Mouse (Mus musculus): Measurements from ENCODE around the gene Zswim3. TPM values are rescaled to one million over a fixed set of nuclear protein-coding genes. Genes with fewer than 3 reads are reported as not detected.

The Zswim3 gene
- 7.9 and 8.5 TPM in 2 replicates for polyA plus RNA-seq (2015; fragmentation: Nextera tagmentation; extraction: Ambion mirVana)

DNA sequence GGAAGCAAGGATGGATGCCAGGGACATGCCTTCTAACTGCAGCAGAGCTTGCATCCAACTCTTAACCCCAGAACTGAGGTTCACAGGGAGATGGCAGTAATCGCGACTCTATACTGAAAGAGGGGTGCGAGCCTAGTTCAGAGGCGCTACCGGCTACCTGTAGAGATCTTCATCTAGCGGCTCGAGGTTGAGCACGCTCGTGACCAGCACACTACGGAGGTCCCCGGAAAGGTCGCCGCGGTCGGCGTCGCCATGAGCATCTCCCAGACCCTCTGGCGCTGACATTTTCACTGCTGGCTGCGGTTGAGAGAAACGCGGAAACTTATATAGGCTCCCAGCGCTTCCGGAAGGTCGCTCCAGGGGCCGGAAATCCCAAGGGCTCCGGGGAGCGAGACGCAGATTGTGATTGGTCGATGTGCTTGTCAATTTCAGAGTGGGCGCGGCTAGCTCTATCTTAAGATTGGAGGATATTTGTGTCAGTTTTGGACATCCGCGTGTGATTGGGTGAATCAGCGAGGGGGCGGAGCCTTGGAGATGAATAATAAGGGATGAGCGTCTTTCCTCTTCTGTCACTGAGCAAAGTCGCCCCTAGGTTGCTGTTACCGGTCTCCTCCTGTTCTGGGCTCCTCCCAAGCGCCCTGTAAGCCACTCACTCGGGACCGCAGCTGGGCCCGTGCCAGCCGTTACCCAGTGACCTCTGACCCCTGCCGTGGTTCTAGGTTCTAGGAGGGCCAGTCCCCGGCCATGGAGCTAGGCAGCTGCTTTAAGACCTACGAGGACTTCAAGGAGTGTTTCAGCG, at the start of gene Zswim3, which contains the start of gene Acot8:
Gene Zswim3 (plus strand): TSS at position 566 of the 799 bp plus-strand sequence.
Gene Acot8 (minus strand): TSS at position 350 of the 799 bp plus-strand sequence.
- no peaks in the 10 kb centered on the region for H3K27me3 ChIP-seq (replicated peaks)
- WGBS = under 1% methylated on average over 47 of the region's 47 CpGs
- H3K4me1 ChIP-seq = peaks cover 11% of the 10 kb centered on the region
- peak within 1 kb of the TSS; percentile 88 for H3K4me3 ChIP-seq (replicated peaks)
- peak; percentile 95 for ATAC-seq (ENCODE audit: insufficient read depth, low FRiP score, low read depth)
- H3K4me2 ChIP-seq = peak within 1 kb of the TSS; percentile 91
- no peaks in the 10 kb centered on the region for H3K9me3 ChIP-seq
- peaks cover 13% of the 10 kb centered on the region; the same call in 1 of the 2 replicates for H3K36me3 ChIP-seq
- H3K27ac ChIP-seq = peak within 1 kb of the TSS; percentile 92
- peak within 1 kb of the TSS; percentile 81 for H3K9ac ChIP-seq

DNA sequence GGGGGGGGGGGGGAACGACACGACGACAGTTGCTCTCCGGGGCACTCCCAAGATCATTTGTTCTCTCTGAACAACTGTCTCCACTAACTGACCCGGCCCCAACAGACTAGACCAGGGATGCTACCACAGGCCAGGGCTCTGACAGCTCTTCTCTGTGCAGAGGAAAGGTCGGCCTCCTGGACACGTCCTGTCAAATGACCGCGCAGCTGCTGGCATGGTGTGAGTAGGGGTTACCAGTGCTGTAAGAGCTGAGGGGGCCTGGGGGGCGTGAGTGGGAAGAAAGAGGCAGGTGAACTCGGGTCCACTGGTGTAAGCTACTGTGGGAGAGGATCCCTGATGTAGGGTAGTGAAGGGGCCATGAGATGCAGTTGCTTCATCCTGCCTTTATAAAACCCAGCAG, 47.1 kb upstream of the Zswim3 start:
- Histone ChIP-seq H3K36me3 (peaks cover 78% of the 10 kb centered on the region), H3K4me2 (no peak overlapping the region), H3K9me3 (no peaks in the 10 kb centered on the region), H3K4me1 (no peaks in the 10 kb centered on the region), H3K27ac (no peak overlapping the region), H3K9ac (no peak overlapping the region), H3K4me3 (replicated peaks) (no peak overlapping the region), H3K27me3 (replicated peaks) (no peaks in the 10 kb centered on the region)
- 92% methylated on average over 11 of the region's 11 CpGs for WGBS
- no peak for ATAC-seq (ENCODE audit: insufficient read depth, low FRiP score, low read depth)

DNA sequence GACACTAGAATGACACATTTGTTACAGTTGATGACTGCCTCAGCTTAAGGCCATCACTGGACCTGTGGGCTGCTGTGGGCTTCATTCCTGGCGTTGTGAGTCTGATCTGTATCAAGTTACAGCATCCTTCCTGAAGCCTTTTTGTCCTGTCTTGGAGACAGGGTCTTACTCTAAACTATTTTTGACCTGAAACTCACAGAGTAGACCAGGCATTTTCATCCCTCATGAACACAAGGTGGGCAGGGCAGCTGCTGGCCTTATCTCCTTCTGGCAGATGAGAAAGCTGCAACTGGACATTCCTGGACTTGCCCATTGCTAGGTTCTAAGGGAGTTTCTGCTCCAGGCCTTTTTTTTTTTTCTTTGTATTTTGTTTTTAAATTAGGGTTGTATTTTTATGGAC, 46.2 kb upstream of the Zswim3 start:
- Histone ChIP-seq H3K4me3 (replicated peaks) (no peak overlapping the region), H3K27me3 (replicated peaks) (no peaks in the 10 kb centered on the region), H3K4me1 (no peaks in the 10 kb centered on the region), H3K9me3 (no peaks in the 10 kb centered on the region), H3K9ac (no peak overlapping the region), H3K27ac (no peak overlapping the region), H3K4me2 (no peak overlapping the region), H3K36me3 (peaks cover 82% of the 10 kb centered on the region)
- 71% methylated on average over 1 of the region's 1 CpGs for WGBS
- ATAC-seq (ENCODE audit: insufficient read depth, low FRiP score, low read depth) = peak; percentile 66; the same call in 1 of the 2 replicates

DNA sequence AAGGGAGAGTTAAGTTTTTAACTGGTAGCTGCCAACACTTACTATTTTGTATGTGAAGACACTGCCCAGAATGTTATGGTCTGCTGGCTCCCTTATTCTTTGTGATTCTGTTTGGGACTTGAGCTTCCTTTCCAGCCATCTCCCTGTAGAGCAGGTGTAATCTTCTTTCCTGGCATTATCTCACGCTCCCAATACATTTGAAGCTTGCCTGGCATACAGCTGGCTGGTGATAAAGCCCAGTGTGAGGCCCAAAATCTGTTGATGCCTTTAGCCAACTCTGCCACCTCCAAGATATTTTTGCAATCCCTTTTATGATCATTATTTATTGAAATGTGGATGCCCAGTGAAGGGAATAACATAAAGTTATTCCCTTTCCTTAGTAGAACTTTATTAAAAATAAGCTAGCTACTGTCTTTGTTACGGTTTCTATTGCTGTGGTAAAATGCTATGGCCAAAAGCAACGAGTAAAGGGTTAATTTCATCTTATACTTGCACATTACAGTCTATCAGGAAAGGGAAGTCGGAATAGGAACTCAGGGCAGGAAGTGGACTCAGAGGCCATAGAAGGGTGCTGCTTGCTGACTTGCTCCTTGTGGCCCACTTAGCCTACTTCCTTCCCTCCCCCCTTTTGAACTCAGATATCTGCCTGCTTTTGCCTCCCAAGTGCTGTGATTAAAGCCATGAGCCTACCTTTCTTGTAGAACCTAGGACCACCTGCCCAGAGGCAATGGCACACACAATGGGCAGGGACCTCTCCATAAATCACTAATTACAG, 44.7 kb upstream of the Zswim3 start:
- Histone ChIP-seq H3K27me3 (replicated peaks) (no peaks in the 10 kb centered on the region), H3K36me3 (peaks cover 78% of the 10 kb centered on the region), H3K4me2 (no peak overlapping the region), H3K9me3 (no peaks in the 10 kb centered on the region), H3K27ac (no peak overlapping the region), H3K4me3 (replicated peaks) (no peak overlapping the region), H3K4me1 (no peaks in the 10 kb centered on the region), H3K9ac (no peak overlapping the region)
- WGBS = 69% methylated on average over 4 of the region's 4 CpGs
- ATAC-seq (ENCODE audit: insufficient read depth, low FRiP score, low read depth) = peak; percentile 63; the same call in 1 of the 2 replicates

DNA sequence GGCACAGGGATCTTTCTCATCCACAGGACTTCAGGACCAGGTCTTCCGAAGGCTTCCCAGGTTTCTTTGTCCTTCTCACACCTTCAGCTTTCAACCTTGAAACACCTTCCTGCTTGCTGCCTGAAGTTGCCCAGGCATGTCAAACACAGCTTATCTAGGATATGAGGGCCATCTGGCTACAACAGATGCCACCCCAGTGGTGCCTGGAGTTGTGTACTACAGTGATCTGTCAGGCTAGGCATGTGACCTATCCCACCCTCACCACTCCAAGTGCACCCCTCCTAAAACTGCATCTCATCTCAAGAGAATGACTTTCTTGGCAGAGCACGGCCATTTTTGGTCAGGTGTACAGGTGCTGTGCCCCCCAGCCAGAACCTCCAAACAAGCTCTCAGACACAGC, 43.4 kb upstream of the Zswim3 start:
- H3K4me2 ChIP-seq = no peak overlapping the region
- H3K27ac ChIP-seq = no peak overlapping the region
- H3K36me3 ChIP-seq = peaks cover 76% of the 10 kb centered on the region
- WGBS = 91% methylated on average over 2 of the region's 2 CpGs
- peak; percentile 90 for ATAC-seq (ENCODE audit: insufficient read depth, low FRiP score, low read depth)
- H3K4me1 ChIP-seq = no peaks in the 10 kb centered on the region
- no peak overlapping the region for H3K9ac ChIP-seq
- H3K27me3 ChIP-seq (replicated peaks) = no peaks in the 10 kb centered on the region
- H3K4me3 ChIP-seq (replicated peaks) = no peak overlapping the region
- no peaks in the 10 kb centered on the region for H3K9me3 ChIP-seq

DNA sequence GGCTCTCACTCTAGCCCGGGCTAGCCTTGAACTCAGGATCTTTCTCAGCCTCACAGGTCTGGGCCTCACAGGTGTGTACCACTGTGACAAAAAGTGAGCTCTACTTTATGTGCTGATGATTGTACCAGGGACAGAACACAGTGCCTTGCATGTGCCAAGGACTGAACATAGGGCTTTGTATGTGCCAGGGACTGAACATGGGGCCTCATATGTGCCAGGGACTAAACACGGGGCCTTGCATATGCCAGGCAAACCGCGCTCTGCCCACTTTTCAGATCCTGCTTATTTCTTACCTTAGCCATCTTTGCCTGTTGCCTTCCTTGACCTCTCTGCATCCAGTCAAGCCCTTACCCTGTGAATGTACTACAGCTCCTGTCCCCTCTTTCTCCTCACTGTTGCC, 42.9 kb upstream of the Zswim3 start:
- no peaks in the 10 kb centered on the region for H3K27me3 ChIP-seq (replicated peaks)
- WGBS = 92% methylated on average over 4 of the region's 4 CpGs

DNA sequence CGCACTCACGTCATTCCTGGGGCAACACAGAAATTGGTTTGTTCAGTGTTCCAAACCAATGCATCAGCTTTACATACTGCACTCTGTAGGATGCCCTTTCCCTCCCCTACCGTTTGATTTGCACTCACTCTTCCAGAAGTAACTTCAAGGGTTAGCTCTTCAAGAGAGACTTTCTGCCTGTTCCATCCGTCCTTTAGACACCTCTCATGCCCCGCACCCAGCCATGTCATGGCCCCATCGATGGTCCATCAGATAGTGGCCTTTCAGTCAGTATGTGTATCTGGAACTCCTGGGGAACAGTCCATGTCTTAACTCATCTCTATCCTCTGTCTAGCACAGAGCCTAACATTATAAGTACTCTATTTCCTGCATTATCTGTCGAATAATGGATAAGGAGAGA, 42.3 kb upstream of the Zswim3 start:
- WGBS = 84% methylated on average over 7 of the region's 7 CpGs
- H3K4me3 ChIP-seq (replicated peaks) = no peak overlapping the region
- no peak overlapping the region for H3K4me2 ChIP-seq
- H3K27me3 ChIP-seq (replicated peaks) = no peaks in the 10 kb centered on the region
- H3K27ac ChIP-seq = no peak overlapping the region
- H3K36me3 ChIP-seq = peaks cover 66% of the 10 kb centered on the region
- H3K4me1 ChIP-seq = no peaks in the 10 kb centered on the region
- H3K9me3 ChIP-seq = no peaks in the 10 kb centered on the region
- ATAC-seq (ENCODE audit: insufficient read depth, low FRiP score, low read depth) = no peak
- H3K9ac ChIP-seq = no peak overlapping the region

More for the DNA sequence above, 42.9 kb upstream of the Zswim3 start:
- H3K9ac ChIP-seq = no peak overlapping the region
- H3K4me1 ChIP-seq = no peaks in the 10 kb centered on the region
- H3K4me3 ChIP-seq (replicated peaks) = no peak overlapping the region
- no peak for ATAC-seq (ENCODE audit: insufficient read depth, low FRiP score, low read depth)
- H3K4me2 ChIP-seq = no peak overlapping the region
- no peak overlapping the region for H3K27ac ChIP-seq
- no peaks in the 10 kb centered on the region for H3K9me3 ChIP-seq
- peaks cover 71% of the 10 kb centered on the region for H3K36me3 ChIP-seq

DNA sequence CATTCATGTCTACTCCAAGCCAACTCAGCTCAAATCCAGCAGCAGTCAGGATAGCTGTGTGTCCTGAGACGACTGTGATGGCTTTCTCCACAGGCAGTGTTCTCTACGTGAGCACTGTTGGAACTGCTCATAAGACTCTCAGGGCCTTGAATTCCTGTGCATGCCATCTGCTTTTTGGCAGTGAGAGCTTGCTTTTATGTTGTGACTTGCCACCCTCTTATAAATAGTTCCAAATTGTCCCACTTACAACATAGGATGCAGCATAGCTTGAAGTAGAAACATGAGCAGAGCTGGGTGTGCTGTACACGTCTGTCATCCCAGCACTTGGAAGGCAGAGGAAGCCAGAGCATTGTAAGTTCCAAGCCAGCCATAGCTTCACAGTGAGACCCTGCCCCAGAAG, 39.1 kb upstream of the Zswim3 start:
- Histone ChIP-seq H3K27ac (no peak overlapping the region), H3K36me3 (peaks cover 47% of the 10 kb centered on the region), H3K9me3 (no peaks in the 10 kb centered on the region), H3K4me3 (replicated peaks) (no peak overlapping the region), H3K9ac (no peak overlapping the region), H3K4me2 (no peak overlapping the region), H3K4me1 (peaks cover 6% of the 10 kb centered on the region), H3K27me3 (replicated peaks) (no peaks in the 10 kb centered on the region)
- no peak for ATAC-seq (ENCODE audit: insufficient read depth, low FRiP score, low read depth)
- WGBS = 81% methylated on average over 3 of the region's 3 CpGs

DNA sequence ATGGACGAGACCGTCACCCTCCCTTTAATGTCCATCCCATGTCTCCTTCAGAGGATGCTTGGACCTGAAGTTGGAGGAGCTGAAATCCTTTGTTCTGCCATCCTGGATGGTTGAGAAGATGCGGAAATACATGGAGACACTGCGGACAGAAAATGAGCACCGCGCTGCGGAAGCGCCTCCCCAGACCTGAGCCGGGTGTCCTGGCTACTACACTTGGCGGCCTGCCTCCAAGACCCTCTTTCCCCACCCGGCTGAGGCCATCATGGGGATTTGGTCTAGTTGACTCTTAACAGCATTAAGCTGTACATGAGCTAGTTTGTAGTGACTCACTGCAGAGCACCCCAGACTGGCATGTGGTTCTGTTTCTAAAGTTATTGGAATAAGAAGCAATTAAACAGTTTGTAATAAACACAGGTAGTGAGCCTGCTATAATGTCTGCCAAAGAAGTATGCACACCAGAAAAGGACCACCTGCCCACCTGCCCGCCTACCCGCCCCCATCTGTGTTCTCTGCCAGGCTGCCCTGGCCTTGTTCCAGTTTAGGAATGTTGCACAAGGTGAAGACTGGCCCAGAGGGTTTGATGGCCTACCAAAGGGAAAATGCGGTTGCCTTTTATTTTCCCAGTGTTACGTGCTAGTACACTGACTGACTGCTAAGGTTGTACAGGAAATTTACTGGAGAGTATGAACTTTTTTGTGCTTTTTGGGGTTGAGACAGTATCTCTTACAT, 36.9 kb upstream of the Zswim3 start:
- H3K9ac ChIP-seq = no peak overlapping the region
- no peak overlapping the region for H3K4me3 ChIP-seq (replicated peaks)
- ATAC-seq (ENCODE audit: insufficient read depth, low FRiP score, low read depth) = no peak
- no peaks in the 10 kb centered on the region for H3K27me3 ChIP-seq (replicated peaks)
- H3K4me2 ChIP-seq = no peak overlapping the region
- H3K9me3 ChIP-seq = no peaks in the 10 kb centered on the region
- H3K27ac ChIP-seq = 0 out of 2 replicates have a peak overlapping the region, but pooled peaks have one; percentile 6
- H3K4me1 ChIP-seq = peaks cover 13% of the 10 kb centered on the region
- peaks cover 32% of the 10 kb centered on the region for H3K36me3 ChIP-seq
- WGBS = 91% methylated on average over 15 of the region's 15 CpGs

DNA sequence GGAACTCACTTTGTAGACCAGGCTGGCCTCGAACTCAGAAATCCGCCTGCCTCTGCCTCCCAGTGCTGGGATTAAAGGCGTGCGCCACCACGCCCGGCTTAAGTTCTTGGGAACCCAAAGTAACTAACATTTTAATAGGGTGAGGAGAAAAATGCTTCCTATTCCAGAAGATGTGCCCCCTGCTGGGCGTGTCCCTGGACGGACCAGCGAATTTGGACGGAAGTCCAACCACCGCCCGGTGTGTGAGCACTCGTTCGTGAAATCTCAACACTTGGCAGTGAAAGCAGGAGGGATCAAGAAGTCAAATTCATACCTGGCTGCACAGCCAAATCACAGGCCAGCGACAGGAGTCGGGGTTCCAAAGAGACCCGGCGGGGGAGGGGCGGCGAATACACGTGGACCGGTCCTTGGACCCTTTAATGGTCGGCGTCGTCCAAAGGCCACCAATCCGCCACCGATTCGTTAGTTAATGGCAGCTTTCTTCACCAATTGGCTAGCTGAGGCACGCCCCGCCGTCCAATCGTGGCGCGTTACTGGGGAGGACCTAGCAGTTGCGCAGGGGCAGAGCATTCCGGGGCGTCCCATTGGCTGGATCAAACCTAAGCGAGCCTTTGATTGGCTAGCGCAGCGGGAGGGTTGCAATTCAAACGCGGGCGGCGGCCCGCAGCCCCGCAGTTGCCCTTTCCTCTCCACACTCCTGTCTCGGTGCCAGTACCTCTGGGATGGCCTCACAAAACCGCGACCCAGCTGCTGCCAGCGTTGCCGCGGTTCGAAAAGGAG, 35.5 kb upstream of the Zswim3 start, which contains the start of gene Ube2c:
Gene Ube2c (plus strand): TSS at position 641 of the 780 bp plus-strand sequence.
- H3K27ac ChIP-seq = peak within 1 kb of the TSS; percentile 83
- ATAC-seq (ENCODE audit: insufficient read depth, low FRiP score, low read depth) = peak; percentile 99
- H3K36me3 ChIP-seq = peaks cover 23% of the 10 kb centered on the region
- no peaks in the 10 kb centered on the region for H3K27me3 ChIP-seq (replicated peaks)
- 2% methylated on average over 53 of the region's 53 CpGs for WGBS
- H3K4me3 ChIP-seq (replicated peaks) = peak within 1 kb of the TSS; percentile 97
- H3K4me1 ChIP-seq = peaks cover 13% of the 10 kb centered on the region
- peak within 1 kb of the TSS; percentile 88 for H3K4me2 ChIP-seq
- H3K9ac ChIP-seq = peak within 1 kb of the TSS; percentile 85
- H3K9me3 ChIP-seq = no peaks in the 10 kb centered on the region

DNA sequence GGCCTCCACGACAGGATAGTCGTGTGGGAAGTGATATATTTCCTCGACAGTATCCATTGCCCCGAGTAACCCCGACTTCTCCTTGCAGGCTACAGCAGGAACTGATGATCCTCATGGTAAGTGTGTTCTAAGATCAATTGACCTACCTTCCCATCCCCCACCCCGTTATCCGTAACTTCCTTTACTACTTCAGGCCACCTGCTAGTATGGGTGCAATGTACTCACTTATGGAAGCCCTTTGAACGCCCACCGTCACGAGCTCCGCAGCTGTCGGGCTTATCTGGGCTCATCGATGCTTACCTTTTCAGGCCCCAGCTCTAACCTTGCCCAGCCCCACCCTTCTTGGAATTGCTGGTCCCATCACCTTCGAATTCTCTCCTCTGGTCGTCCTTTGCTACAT, 34.6 kb upstream of the Zswim3 start:
- peaks cover 16% of the 10 kb centered on the region for H3K36me3 ChIP-seq
- peak overlapping the region; percentile 97 for H3K4me3 ChIP-seq (replicated peaks)
- no peaks in the 10 kb centered on the region for H3K27me3 ChIP-seq (replicated peaks)
- peak overlapping the region; percentile 65 for H3K27ac ChIP-seq
- under 1% methylated on average over 15 of the region's 15 CpGs for WGBS
- H3K4me2 ChIP-seq = peak overlapping the region; percentile 88
- no peak for ATAC-seq (ENCODE audit: insufficient read depth, low FRiP score, low read depth)
- H3K4me1 ChIP-seq = peaks cover 13% of the 10 kb centered on the region
- H3K9me3 ChIP-seq = no peaks in the 10 kb centered on the region
- H3K9ac ChIP-seq = peak overlapping the region; percentile 85
